Mouse (Mus musculus): ENCODE data around the gene Fam50b. TPM values are rescaled to one million over a fixed set of nuclear protein-coding genes. Genes with fewer than 3 reads are reported as not detected.

The Fam50b gene
- polyA plus RNA-seq, 1 experiment from 2014 or later, result not detected

- no peak for ATAC-seq (ENCODE audit: low FRiP score, low read depth)
- Histone ChIP-seq H3K4me2 (replicated peaks) (no peak overlapping the region), H3K9me3 (no peaks in the 10 kb centered on the region), H3K9ac (no peak overlapping the region), H3K4me1 (no peaks in the 10 kb centered on the region), H3K36me3 (no peaks in the 10 kb centered on the region), H3K4me3 (no peak overlapping the region), H3K27me3 (replicated peaks) (no peaks in the 10 kb centered on the region), H3K27ac (no peak overlapping the region)
- WGBS, result 78% methylated on average over 4 of the region's 4 CpGs
Measured at GRCm38 (mm10) chr13:34781611-34782009, 47.0 kb downstream of the Fam50b start.

- 87% methylated on average over 8 of the region's 8 CpGs for WGBS
- Histone ChIP-seq H3K9ac (no peak overlapping the region), H3K4me2 (replicated peaks) (no peak overlapping the region), H3K27me3 (replicated peaks) (no peaks in the 10 kb centered on the region), H3K4me3 (no peak overlapping the region), H3K9me3 (no peaks in the 10 kb centered on the region), H3K36me3 (no peaks in the 10 kb centered on the region), H3K4me1 (no peaks in the 10 kb centered on the region), H3K27ac (no peak overlapping the region)
- no peak for ATAC-seq (ENCODE audit: low FRiP score, low read depth)
Measured at GRCm38 (mm10) chr13:34784818-34785217, 50.2 kb downstream of the Fam50b start.

GRCm38 (mm10) chr13:34786634-34787033 is 52.0 kb downstream of the Fam50b start:
- no peak for ATAC-seq (ENCODE audit: low FRiP score, low read depth)
- WGBS, result 90% methylated on average over 5 of the region's 5 CpGs
- H3K9me3 ChIP-seq, result no peaks in the 10 kb centered on the region
- H3K36me3 ChIP-seq, result no peaks in the 10 kb centered on the region
- no peak overlapping the region for H3K4me3 ChIP-seq
- H3K27me3 ChIP-seq (replicated peaks), result no peaks in the 10 kb centered on the region
- no peaks in the 10 kb centered on the region for H3K4me1 ChIP-seq
- no peak overlapping the region for H3K4me2 ChIP-seq (replicated peaks)
- no peak overlapping the region for H3K27ac ChIP-seq
- no peak overlapping the region for H3K9ac ChIP-seq

GRCm38 (mm10) chr13:34787546-34787945 is 52.9 kb downstream of the Fam50b start:
- no peaks in the 10 kb centered on the region for H3K27me3 ChIP-seq (replicated peaks)
- no peak overlapping the region for H3K4me3 ChIP-seq
- H3K4me2 ChIP-seq (replicated peaks), result no peak overlapping the region
- no peaks in the 10 kb centered on the region for H3K4me1 ChIP-seq
- H3K9ac ChIP-seq, result no peak overlapping the region
- ATAC-seq (ENCODE audit: low FRiP score, low read depth), result no peak
- no peaks in the 10 kb centered on the region for H3K9me3 ChIP-seq
- 61% methylated on average over 5 of the region's 5 CpGs for WGBS
- H3K27ac ChIP-seq, result no peak overlapping the region
- no peaks in the 10 kb centered on the region for H3K36me3 ChIP-seq

- WGBS, result 79% methylated on average over 3 of the region's 3 CpGs
- no peak overlapping the region for H3K27ac ChIP-seq
Measured at GRCm38 (mm10) chr13:34789176-34789818, 54.6 kb downstream of the Fam50b start.

GRCm38 (mm10) chr13:34793066-34793465 is 58.4 kb downstream of the Fam50b start:
- ATAC-seq (ENCODE audit: low FRiP score, low read depth), result no peak

More at GRCm38 (mm10) chr13:34789176-34789818, 54.6 kb downstream of the Fam50b start:
- no peaks in the 10 kb centered on the region for H3K36me3 ChIP-seq
- ATAC-seq (ENCODE audit: low FRiP score, low read depth), result no peak
- H3K9me3 ChIP-seq, result no peaks in the 10 kb centered on the region
- no peak overlapping the region for H3K4me3 ChIP-seq
- H3K4me2 ChIP-seq (replicated peaks), result no peak overlapping the region
- no peak overlapping the region for H3K9ac ChIP-seq
- H3K4me1 ChIP-seq, result no peaks in the 10 kb centered on the region
- H3K27me3 ChIP-seq (replicated peaks), result no peaks in the 10 kb centered on the region

GRCm38 (mm10) chr13:34793816-34794215 is 59.2 kb downstream of the Fam50b start:
- 34% methylated on average over 2 of the region's 2 CpGs for WGBS
- H3K9me3 ChIP-seq, result no peaks in the 10 kb centered on the region
- H3K27ac ChIP-seq, result no peak overlapping the region
- H3K4me3 ChIP-seq, result no peak overlapping the region
- H3K4me2 ChIP-seq (replicated peaks), result no peak overlapping the region
- no peaks in the 10 kb centered on the region for H3K4me1 ChIP-seq
- no peak for ATAC-seq (ENCODE audit: low FRiP score, low read depth)
- no peaks in the 10 kb centered on the region for H3K36me3 ChIP-seq
- no peaks in the 10 kb centered on the region for H3K27me3 ChIP-seq (replicated peaks)
- no peak overlapping the region for H3K9ac ChIP-seq

More at GRCm38 (mm10) chr13:34793066-34793465, 58.4 kb downstream of the Fam50b start:
- Histone ChIP-seq H3K27me3 (replicated peaks) (no peaks in the 10 kb centered on the region), H3K36me3 (no peaks in the 10 kb centered on the region), H3K27ac (no peak overlapping the region), H3K4me2 (replicated peaks) (no peak overlapping the region), H3K9ac (no peak overlapping the region), H3K9me3 (no peaks in the 10 kb centered on the region), H3K4me1 (no peaks in the 10 kb centered on the region), H3K4me3 (no peak overlapping the region)
- 82% methylated on average over 7 of the region's 7 CpGs for WGBS

- H3K4me3 ChIP-seq, result no peak overlapping the region
- no peaks in the 10 kb centered on the region for H3K36me3 ChIP-seq
- H3K4me2 ChIP-seq (replicated peaks), result no peak overlapping the region
- no peak overlapping the region for H3K27ac ChIP-seq
- H3K9me3 ChIP-seq, result no peaks in the 10 kb centered on the region
- no peak overlapping the region for H3K9ac ChIP-seq
- ATAC-seq (ENCODE audit: low FRiP score, low read depth), result no peak
- H3K27me3 ChIP-seq (replicated peaks), result no peaks in the 10 kb centered on the region
- no peaks in the 10 kb centered on the region for H3K4me1 ChIP-seq
- 80% methylated on average over 2 of the region's 2 CpGs for WGBS
Measured at GRCm38 (mm10) chr13:34794426-34794825, 59.8 kb downstream of the Fam50b start.

Other genes starting within 250 kb of the Fam50b start
- 3.9 and 4.7 TPM in 2 replicates for gene Pxdc1, start 81.4 kb upstream of the Fam50b start, polyA plus RNA-seq (2016; fragmentation: Nextera tagmentation; extraction: Ambion mirVana)
- gene Prpf4b, start 140.5 kb downstream of the Fam50b start, polyA plus RNA-seq (2016; fragmentation: Nextera tagmentation; extraction: Ambion mirVana), result 81.2 and 88.8 TPM in 2 replicates
- gene Fam217a, start 189.5 kb downstream of the Fam50b start, polyA plus RNA-seq (2016; fragmentation: Nextera tagmentation; extraction: Ambion mirVana), result 0.40 and 0.84 TPM in 2 replicates
- not detected in 2 replicates for gene 4933417A18Rik, start 189.6 kb downstream of the Fam50b start, polyA plus RNA-seq (2016; fragmentation: Nextera tagmentation; extraction: Ambion mirVana)
- 0.45 and 0.52 TPM in 2 replicates for gene Eci3, start 229.0 kb downstream of the Fam50b start, polyA plus RNA-seq (2016; fragmentation: Nextera tagmentation; extraction: Ambion mirVana)